ENCODE assay signal across 17 mouse cellular contexts in genomic region chr19:56842974-56843373, GRCm38 (mm10). TPM values are rescaled to one million over a fixed set of nuclear protein-coding genes. Genes with fewer than 3 reads are reported as not detected.
"Had no signal": no experiment of that assay in that cellular context is flagged by ENCODE, and none has a peak within 500 bp of the region (broad histone marks: within the 10 kb centered on the region; RNA-seq: fewer than 3 reads in every experiment).

No protein-coding gene starts in this region.

- H3K9ac ChIP-seq: neural tube, embryonic 13.5 days; neural tube, embryonic 15.5 days; stomach, embryonic 15.5 days had no signal

- H3K9me3 ChIP-seq: neural tube, embryonic 15.5 days; stomach, embryonic 15.5 days had no signal

- H3K4me3 ChIP-seq: neural tube, embryonic 13.5 days; neural tube, embryonic 15.5 days; stomach, embryonic 15.5 days had no signal

- H3K4me2 ChIP-seq: neural tube, embryonic 13.5 days; neural tube, embryonic 15.5 days; stomach, embryonic 15.5 days had no signal

- H3K27me3 ChIP-seq: neural tube, embryonic 13.5 days; neural tube, embryonic 15.5 days; stomach, embryonic 15.5 days had no signal

- H3K4me1 ChIP-seq: neural tube, embryonic 13.5 days; stomach, embryonic 15.5 days had no signal

- H3K36me3 ChIP-seq: neural tube, embryonic 13.5 days; neural tube, embryonic 15.5 days had no signal

- DNase-seq: retina, postnatal 1 day; right cerebral cortex, adult 18-20 months; right cerebral cortex, postnatal 14 days; right cerebral cortex, postnatal 25 days; right cerebral cortex, postnatal 4 days; spleen, adult 18-20 months; thymus, adult 18-20 months; thymus, adult 2 months; thymus, postnatal 14 days; thymus, postnatal 25 days; thymus, postnatal 36 days; thymus, postnatal 4 days had no signal

- H3K27ac ChIP-seq: neural tube, embryonic 13.5 days; neural tube, embryonic 15.5 days; stomach, embryonic 15.5 days; stomach, postnatal 0 days had no signal

RNA-seq across cellular contexts. Expression of gene Tdrd1, which starts 17.0 kb away (rescaled TPM):
- polyA plus RNA-seq: spleen, adult 2 months had no signal
